Mouse (Mus musculus) heart, postnatal 4 days (tissue): ENCODE data around the gene Atr. TPM values are rescaled to one million over a fixed set of nuclear protein-coding genes. Genes with fewer than 3 reads are reported as not detected.
A peak's percentile ranks its signal among the peaks of the same experiment; 100 is the strongest.

Experiments
- DNase-seq: peaks from one replicate; pipeline ENCODE4 v3.0.0; 2021
- total RNA-seq, 2 experiments: library from RNA; stranded (reverse); gene quantifications; 2 replicates each; pipeline ENCODE4 v1.2.3; 2021

Atr gene
- total RNA-seq = 10 to 100 TPM; 15.4 to 16.9 TPM

- DNase-seq = peak; percentile 96
These were observed at the start of gene Atr for GRCm38 (mm10) chr9:95857414-95858026. Gene Atr, plus strand, starts transcription at chr9:95857597.

DNA sequence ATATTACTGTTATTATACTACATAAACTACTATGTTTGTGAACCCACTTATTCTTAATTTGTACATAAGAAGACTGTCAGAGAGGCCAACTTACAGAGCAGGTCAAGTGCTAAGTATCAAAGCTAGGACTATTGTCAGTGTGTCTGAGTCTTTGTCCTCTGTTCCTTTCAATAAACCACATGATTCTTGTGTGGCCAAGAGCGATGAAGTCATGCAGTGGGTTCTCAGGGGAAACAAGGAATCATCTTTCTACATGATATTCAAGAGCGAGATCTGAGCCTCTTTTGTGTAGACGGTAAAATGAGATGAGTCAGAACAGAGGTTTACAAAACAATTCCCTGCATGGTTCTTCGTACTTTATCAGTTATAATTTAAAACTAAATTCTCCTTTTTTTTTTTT lies 47.8 kb upstream of the Atr start:
- DNase-seq = no peak

GRCm38 (mm10) chr9:95811817-95812216 lies 45.6 kb upstream of the Atr start:
- no peak for DNase-seq

- DNase-seq = no peak
These were observed 43.5 kb upstream of the Atr start for GRCm38 (mm10) chr9:95813721-95814531.

- no peak for DNase-seq
These were observed 42.3 kb upstream of the Atr start for GRCm38 (mm10) chr9:95815015-95815673.

DNA sequence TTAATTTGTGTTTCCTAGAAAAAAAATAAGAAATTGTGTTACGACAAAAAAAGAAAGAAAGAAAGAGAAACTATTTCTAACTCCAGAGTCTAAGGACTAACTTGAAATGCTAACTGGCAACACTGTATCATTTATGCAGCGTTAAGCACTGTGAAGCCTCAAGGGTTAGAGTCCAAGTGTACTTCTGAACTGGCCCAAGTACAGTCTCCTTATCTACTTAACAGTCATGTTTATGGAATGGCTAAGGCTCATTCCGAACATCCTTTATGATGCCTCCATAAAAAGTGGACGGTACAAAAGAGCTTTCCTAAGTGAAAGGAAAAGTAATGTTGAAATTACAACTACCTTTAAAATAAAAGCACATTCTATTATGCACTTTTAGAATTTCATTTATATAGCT lies 41.7 kb upstream of the Atr start:
- no peak for DNase-seq

DNA sequence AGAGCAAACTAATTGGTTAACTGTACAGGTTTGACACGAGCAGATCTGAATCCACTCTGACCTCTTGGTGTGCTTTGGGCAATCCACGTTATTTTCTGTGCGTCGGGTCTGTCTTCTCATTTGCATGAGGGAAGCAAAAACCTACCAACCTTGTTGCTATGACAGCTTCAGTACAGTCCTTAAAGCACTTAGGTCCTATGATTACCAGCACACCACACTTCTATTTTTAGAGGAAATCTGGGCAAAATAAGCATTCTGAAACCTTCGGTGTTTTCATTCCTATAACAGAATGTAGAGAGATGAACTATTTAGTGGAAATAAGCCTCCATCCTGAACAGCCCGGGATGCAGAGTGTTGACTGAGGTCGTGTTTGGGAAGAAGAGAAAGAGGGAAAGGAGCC lies 34.9 kb upstream of the Atr start:
- DNase-seq = no peak

GRCm38 (mm10) chr9:95827565-95827964 lies 29.8 kb upstream of the Atr start:
- no peak for DNase-seq

- DNase-seq = no peak
These were observed 24.6 kb upstream of the Atr start for GRCm38 (mm10) chr9:95832758-95833157.

DNA sequence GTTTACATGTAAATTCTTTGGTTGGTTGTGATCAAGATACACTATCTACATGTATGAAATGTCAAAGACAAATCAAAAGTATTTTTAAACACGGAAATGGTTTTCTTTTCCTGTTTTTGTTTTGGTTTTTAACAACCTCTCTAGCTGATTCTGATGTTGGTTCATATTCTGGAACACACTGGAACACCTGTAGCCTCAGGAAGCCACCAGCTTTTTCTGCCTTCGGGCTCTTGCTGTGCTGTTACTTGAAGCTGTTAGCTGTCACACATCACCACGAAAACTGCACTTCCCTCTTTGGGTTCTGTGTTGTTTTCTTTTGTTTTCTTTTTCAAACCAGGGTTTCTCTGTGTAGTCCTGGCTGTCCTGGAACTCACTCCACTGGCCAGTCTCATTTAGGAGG lies 22.6 kb upstream of the Atr start:
- no peak for DNase-seq

DNA sequence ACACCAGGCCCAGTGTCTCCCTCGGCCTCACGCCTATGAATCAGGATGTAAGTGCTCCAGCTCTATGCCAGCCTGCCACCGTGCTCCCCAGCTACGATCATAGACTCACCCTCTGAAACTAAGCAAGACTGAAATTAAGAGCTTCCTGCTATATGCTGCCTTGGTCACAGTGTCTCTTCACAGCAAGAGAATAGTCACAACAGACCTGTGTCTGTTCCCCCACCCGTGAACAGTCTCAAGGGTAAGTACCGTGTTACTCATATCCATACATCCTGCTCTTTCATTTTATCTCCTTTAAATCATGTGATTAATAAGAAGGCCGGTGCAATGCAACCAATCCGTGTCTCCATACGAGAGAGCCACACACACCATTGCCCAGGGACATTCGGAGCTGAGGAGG lies 21.7 kb upstream of the Atr start:
- DNase-seq = no peak

DNA sequence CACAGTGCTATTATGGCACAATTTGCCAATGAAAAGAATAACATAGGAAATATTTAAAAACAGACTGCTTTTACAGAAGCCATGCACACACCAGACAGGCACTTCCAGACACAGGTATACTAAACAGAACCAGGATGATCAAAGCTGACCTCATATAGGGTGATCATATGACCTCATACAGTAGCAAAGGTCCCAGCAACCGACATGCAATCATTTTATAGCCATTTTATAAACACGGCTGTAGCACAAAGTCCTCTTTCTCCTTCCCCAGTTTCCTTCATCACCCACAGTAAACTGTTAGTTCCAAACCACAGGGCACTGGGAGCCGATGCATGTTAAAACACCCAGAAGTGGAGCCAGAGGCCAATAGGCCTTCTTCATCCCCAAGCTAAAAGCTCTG lies 18.0 kb upstream of the Atr start:
- no peak for DNase-seq

GRCm38 (mm10) chr9:95844825-95845460 lies 12.5 kb upstream of the Atr start, which contains the start of gene Pls1:
Gene Pls1, minus strand, starts transcription at chr9:95845311.
- peak; percentile 87 for DNase-seq

GRCm38 (mm10) chr9:95845711-95846110 lies 11.7 kb upstream of the Atr start:
- no peak for DNase-seq

GRCm38 (mm10) chr9:95851671-95852070 lies 5.7 kb upstream of the Atr start:
- DNase-seq = no peak

- DNase-seq = peak; percentile 82
These were observed 4.5 kb upstream of the Atr start for GRCm38 (mm10) chr9:95852896-95853295.

DNA sequence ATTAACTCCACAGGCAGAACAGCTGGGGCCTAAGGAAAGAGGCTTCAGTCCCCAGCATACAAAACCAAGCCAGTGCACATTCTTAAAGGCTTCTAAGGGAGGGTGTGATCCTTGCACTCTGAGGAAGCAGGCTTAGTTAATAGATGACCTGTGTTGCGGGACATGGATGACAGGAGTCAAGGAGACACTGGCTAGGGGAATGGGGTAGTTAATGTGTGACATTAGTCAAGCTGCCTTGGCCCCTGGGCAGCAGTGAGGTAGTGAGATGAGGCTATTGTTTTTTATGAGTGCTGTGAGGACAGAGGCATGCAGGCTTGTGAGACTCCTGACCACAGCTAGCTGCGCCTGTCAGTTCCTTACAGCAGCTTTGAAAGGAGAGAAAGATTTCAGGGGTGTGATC lies 2.5 kb upstream of the Atr start:
- no peak for DNase-seq

- peak; percentile 11 for DNase-seq
These were observed 1.4 kb upstream of the Atr start for GRCm38 (mm10) chr9:95856004-95856403.

DNA sequence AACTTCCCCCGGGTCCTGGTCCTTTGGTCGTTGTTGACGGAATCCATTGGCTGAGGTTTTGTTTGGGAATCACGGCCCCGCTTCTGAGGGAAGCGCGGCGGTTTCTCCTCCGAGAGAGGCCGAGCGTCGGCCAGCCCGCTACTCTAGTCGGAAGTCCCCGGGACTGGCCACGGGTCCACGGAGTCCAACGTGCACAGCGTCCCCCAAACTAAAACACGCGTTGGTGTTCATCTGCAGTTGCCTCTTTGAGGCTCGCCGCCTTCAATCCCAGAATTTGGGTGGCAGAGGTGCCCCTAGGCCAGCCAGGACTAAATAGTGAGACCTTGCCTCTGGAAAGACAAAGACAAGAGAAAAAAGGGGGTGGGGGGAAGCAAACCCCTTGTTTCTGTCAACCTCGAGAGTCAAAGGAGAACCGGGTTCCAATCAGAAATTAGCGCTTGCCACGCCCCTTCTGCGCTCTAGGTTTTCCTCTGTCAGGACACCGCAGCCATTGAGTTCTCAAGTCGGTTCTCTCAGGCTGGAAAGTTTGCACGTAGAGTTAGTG lies 702 bp downstream of the Atr start:
- DNase-seq = peak; percentile 35

DNA sequence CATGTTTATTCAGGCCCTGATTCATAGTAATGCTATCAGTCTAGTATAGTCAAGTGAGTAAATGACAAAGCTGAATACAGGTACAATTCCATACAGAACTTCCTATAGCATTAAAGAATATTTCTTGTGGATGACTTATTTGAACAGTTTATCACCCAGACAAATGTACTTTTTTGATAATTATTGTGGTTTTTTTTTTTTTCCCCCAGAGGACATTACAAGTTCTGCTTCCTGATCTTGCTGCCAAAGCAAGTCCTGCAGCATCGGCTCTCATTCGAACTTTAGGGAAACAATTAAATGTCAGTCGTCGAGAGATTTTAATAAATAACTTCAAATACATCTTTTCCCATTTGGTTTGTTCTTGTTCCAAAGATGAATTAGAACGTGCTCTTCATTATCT lies 20.8 kb downstream of the Atr start:
- DNase-seq = no peak

DNA sequence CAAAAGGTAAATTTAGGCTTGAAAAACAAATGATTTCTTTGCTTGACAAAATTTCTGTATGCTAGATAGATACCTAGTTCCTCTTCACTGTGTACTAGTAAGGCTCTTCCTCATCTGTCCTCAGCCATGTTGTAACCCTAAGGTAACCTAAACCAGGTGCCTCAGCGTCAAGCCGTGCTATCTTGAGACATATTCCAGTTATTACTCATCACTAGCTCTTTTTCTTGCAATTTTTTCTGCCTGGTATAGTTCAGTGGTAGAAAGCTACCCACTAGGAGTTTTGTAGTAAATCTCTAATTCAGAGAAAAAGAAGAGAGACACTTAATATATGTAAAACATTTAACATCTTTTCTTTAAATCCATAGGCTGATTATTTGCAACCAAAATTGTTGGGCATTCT lies 25.4 kb downstream of the Atr start:
- no peak for DNase-seq

DNA sequence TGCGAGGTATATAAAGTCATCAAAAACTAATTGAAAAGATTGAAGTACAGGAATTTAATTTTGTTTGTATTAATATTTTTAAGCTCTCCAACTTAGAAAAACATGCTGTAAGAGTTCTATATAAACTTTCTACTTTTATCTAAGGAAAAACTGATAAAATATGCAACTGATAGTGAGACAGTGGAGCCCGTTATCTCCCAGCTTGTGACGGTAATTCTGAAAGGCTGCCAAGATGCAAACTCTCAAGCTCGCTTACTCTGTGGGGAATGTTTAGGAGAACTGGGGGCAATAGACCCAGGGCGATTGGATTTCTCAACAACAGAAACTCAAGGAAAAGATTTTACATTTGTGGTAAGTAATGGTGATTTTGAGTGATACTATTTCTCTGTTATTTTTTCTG lies 40.0 kb downstream of the Atr start:
- no peak for DNase-seq

DNA sequence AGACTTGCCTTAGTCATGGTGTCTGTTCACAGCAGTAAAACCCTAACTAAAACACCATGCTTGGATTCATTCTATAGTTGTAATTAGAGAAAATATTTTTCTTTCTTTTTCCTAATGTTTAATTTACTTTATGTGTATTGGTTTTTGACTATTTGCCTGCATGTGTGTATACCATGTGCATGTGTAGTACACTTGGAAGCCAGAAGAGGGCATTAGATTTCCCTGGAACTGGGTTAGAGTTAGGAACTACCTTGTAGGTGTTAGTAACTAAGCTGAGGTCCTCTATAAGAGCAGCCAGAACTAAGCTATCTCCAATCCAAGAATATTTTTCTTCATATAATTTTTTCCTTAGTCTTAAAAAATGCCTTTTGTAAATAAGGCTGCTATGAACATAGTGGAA lies 75.5 kb downstream of the Atr start:
- DNase-seq = no peak
